Mouse (Mus musculus): Measurements from ENCODE around the gene Dapp1.

DNA sequence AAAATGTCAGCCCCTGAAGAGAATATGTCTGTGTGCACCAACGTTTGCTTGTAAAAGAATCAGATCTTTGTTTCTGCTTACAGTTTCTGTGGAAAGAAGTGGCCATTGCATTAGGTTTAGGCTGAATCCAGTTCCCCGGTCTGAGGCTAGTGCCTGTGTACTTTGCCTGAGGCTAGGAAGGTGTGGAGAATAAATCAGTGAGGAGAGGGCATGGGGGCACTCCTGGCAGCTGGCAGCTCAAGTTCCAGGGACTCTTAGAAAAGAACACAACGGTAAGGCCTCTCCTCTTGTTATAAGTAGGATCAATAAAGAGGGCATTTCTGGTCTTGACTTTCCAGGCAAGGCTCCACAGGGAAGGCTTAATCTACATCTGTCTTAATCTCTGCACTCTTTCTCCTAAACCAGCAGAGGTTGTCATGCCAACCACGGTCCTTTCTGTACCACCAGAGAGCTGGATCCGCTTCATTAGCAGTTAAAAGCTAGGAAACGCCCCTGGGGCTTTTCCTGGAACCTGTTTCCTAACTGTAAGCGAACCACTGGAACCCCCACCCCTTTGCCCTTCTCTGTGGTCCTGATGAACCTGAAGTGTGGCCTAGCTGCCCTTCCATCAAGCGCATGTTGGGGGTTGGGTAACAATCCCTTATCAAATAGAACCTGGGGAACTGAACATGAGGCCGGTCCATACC, 4.3 kb downstream of the Dapp1 start:
- TF ChIP-seq CTCF (IDR thresholded peaks at IDR 0.05; ENCODE audit: low read depth) (no peak), EP300 (optimal IDR thresholded peaks at IDR 0.05) (no peak)

All from stomach, postnatal 0 days (tissue).